Mouse (Mus musculus) hindbrain, embryonic 12.5 days (tissue): ENCODE results near the gene Mcf2l. TPM values are rescaled to one million over a fixed set of nuclear protein-coding genes. Genes with fewer than 3 reads are reported as not detected.

Experiments used
- ATAC-seq: fragments of 200-750 bp; cut with Nextera tagmentation; 2 replicates; pipeline ENCODE4 v1.8.0; 2017; ENCODE audit warnings: moderate TSS enrichment; ENCODE audit not compliant: low FRiP score
- H3K27ac ChIP-seq: fragments of 300-500 bp; sonication (generic); 2 replicates; pipeline ENCODE4 v1.5.1; 2016; ENCODE audit warnings: mild to moderate bottlenecking
- H3K27me3 ChIP-seq: fragments of 300-500 bp; sonication (generic); 2 replicates; pipeline ENCODE4 v1.6.1; 2016; ENCODE audit warnings: mild to moderate bottlenecking
- H3K36me3 ChIP-seq: fragments of 300-500 bp; sonication (generic); 2 replicates; pipeline ENCODE4 v1.6.1; 2016; ENCODE audit warnings: mild to moderate bottlenecking
- H3K4me1 ChIP-seq: fragments of 300-500 bp; sonication (generic); 2 replicates; pipeline ENCODE4 v1.6.1; 2016
- H3K4me2 ChIP-seq: fragments of 300-500 bp; sonication (generic); replicated peaks from 2 replicates; pipeline ENCODE4 v1.6.1; 2016; ENCODE audit warnings: mild to moderate bottlenecking
- H3K4me3 ChIP-seq: fragments of 300-500 bp; sonication (generic); 2 replicates; pipeline ENCODE4 v1.5.1; 2016; ENCODE audit warnings: mild to moderate bottlenecking
- H3K9ac ChIP-seq: fragments of 300-500 bp; sonication (generic); 2 replicates; pipeline ENCODE4 v1.6.1; 2016; ENCODE audit warnings: mild to moderate bottlenecking, moderate library complexity
- H3K9me3 ChIP-seq: fragments of 300-500 bp; sonication (generic); replicated peaks from 2 replicates; pipeline ENCODE4 v1.6.1; 2016; ENCODE audit warnings: mild to moderate bottlenecking
- WGBS: fragments of 180-500 bp; shearing (Covaris S2); methylation state at CpG from one replicate; pipeline ENCODE4 v1.1.7; 2016; 5-methylcytosine and 5-hydroxymethylcytosine counted together
- polyA plus RNA-seq: library from polyadenylated mRNA; unstranded; fragments of >200 nt; fragmentation: Nextera tagmentation; extraction: Ambion mirVana; gene quantifications from 2 replicates; pipeline ENCODE4 v1.2.1, GENCODE M21; 2016

The Mcf2l gene
- polyA plus RNA-seq, 1 experiment from 2014 or later = 98.3 TPM

DNA sequence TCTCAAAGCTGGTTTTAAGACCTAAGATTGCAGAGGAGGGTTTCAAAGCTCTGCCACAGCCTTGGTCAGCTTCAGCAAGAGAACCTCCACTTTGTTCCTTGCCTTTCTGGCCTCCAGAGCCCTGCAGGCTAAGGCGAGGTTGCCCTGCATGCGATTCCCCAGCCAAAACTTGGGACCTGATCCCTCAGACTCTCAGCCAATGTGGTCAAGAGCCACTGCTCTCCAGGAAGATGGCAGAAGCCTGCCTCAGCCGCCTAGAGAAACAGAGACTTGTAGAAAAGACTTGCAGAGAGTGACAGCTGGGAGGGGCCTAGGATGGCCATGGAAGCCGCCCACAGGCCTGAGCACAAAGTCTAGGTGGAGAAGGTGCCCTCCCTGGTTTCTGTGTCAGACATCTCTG lies 1.4 kb downstream of the Mcf2l start:
- Histone ChIP-seq H3K27me3 (0 out of 2 replicates have a peak, but pooled peaks cover 3% of the 10 kb centered on the region), H3K4me1 (peaks cover 45% of the 10 kb centered on the region), H3K9ac (no peak overlapping the region), H3K27ac (no peak overlapping the region), H3K4me2 (peak overlapping the region; percentile 66), H3K4me3 (0 out of 2 replicates have a peak overlapping the region, but pooled peaks have one; percentile 42), H3K36me3 (peaks cover 2% of the 10 kb centered on the region; the same call in 1 of the 2 replicates), H3K9me3 (no peaks in the 10 kb centered on the region)
- 68% methylated on average over 4 of the region's 4 CpGs for WGBS
- ATAC-seq = no peak

DNA sequence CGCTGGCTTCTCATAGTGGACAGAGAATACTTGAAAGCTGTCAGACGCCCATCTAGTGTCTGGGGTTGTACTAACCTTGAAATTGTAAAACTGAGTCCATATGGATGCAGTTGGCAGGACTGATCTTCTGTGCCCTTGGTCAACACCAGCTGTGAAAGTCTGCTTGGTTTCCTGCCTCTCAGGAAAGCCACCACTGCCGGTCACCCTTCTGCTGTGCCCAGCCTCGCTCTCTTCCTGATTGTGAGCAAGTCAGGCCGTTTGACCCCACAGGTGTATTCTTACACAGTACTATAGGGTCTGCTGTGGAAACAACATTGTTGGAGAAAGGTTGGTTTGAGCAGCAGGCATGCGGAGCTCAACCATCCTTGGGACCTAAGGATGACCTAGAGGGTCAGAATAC lies 3.5 kb downstream of the Mcf2l start:
- Histone ChIP-seq H3K36me3 (peaks cover 9% of the 10 kb centered on the region), H3K27me3 (no peaks in the 10 kb centered on the region), H3K4me3 (no peak overlapping the region), H3K9me3 (no peaks in the 10 kb centered on the region), H3K9ac (no peak overlapping the region), H3K27ac (no peak overlapping the region), H3K4me1 (peaks cover 31% of the 10 kb centered on the region), H3K4me2 (no peak overlapping the region)
- ATAC-seq = no peak
- WGBS = 76% methylated on average over 6 of the region's 6 CpGs

DNA sequence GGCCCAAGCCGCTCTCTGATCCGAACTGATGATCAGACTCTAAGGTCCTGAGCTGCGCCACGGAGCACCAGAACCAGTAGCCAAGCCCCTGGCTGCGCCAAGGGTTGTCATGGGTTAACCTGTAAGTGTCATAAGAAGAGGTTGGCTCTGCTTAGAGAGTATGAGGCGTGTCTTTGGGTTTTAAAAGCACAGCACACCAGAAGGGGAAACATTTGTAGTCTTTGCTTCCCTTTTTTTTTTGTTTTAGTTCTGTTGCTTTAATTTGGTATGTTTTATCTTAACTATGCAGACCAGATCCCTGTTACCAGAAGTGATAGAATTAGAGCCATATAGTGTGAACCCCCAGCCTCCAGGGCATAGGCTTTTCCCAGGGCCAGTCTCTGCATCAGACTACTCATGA lies 6.6 kb downstream of the Mcf2l start:
- H3K4me1 ChIP-seq = peaks cover 14% of the 10 kb centered on the region
- ATAC-seq = no peak
- no peak overlapping the region for H3K4me2 ChIP-seq
- no peak overlapping the region for H3K27ac ChIP-seq
- H3K4me3 ChIP-seq = no peak overlapping the region
- H3K36me3 ChIP-seq = peaks cover 27% of the 10 kb centered on the region
- H3K9ac ChIP-seq = no peak overlapping the region
- no peaks in the 10 kb centered on the region for H3K27me3 ChIP-seq
- H3K9me3 ChIP-seq = no peaks in the 10 kb centered on the region
- 92% methylated on average over 6 of the region's 6 CpGs for WGBS

DNA sequence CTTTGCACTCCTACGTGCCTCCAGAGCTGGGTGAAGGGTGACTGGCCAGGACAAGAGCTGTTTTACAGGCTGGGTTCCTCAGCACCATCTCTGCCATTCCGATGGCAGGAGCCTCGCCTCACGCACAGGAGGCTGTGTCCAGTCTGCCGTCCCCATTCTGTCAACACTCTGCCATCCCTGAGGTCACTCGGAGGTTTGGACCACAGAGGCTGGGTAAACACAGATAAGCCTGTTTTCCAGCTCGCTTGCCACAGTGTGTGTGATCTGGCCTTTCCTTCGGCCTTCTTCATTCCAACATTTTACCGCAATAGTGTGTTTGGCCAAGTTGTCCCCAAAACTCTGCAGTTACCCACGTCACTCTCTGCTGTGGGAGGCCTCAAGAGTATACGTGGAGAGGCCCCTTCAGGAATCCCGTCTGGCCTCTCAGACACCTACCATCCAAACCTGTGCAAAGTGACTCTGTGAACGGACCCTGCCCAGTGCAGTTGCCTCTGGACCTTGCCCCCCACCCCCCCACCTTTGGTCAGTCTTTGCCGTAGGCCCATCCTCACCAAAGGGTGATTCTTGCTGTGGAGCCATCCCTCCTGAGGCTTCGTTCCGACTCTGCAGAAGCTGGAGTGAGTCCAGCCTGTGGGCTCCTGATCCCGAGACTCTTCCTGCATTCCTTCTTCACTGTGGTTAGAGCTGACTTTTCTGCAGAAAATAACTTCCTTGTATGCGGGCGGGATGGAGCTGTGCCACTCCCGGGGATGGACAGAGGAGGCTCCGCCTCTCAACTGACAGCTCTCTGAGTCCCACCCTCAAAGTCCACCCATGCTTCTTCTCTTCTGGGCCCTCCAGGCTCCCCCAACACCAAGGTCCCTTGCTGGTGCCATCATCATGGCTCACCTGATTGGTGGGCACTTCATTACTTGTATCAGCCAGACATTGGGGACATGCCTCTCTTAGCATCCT lies 9.7 kb downstream of the Mcf2l start:
- H3K4me1 ChIP-seq = no peaks in the 10 kb centered on the region
- no peaks in the 10 kb centered on the region for H3K27me3 ChIP-seq
- no peaks in the 10 kb centered on the region for H3K9me3 ChIP-seq
- no peak for ATAC-seq
- H3K9ac ChIP-seq = no peak overlapping the region
- no peak overlapping the region for H3K4me3 ChIP-seq
- no peak overlapping the region for H3K27ac ChIP-seq
- no peak overlapping the region for H3K4me2 ChIP-seq
- WGBS = 77% methylated on average over 21 of the region's 21 CpGs
- peaks cover 32% of the 10 kb centered on the region for H3K36me3 ChIP-seq

DNA sequence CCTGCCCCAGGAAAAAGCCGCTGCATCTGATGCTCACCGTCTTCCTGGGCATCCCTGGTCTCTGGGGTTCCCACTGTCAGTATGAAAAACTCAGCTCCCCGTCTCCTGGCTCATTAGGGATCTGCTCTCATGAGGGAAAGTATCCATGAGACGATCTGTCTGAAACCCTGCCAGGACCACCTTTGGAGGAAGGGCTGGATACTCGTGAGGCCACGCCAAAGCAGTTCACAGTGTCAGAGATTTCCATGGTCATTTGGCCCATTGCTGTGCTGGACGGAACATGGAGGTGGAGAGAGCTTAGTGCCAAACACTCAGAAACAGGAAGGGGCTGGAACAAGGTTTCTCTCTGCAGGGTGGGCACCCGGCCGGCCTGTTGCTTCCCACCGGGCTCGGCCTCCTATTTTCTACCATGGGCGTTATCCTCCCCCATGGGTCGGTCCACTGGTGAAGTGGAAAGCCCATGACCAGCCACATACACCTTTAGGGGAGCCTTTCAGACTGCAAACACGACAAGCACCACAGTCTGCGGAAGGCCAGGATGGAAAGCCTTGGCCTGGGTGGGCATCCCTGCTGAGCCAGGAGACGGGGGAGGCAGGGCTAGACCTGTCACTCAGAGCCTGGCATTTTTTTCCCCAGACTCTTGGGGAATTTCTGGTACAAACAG lies 14.3 kb downstream of the Mcf2l start:
- Histone ChIP-seq H3K9me3 (no peaks in the 10 kb centered on the region), H3K4me1 (no peaks in the 10 kb centered on the region), H3K27ac (no peak overlapping the region), H3K36me3 (peaks cover 37% of the 10 kb centered on the region), H3K9ac (no peak overlapping the region), H3K4me3 (no peak overlapping the region), H3K27me3 (no peaks in the 10 kb centered on the region), H3K4me2 (no peak overlapping the region)
- no peak for ATAC-seq
- 82% methylated on average over 16 of the region's 16 CpGs for WGBS

DNA sequence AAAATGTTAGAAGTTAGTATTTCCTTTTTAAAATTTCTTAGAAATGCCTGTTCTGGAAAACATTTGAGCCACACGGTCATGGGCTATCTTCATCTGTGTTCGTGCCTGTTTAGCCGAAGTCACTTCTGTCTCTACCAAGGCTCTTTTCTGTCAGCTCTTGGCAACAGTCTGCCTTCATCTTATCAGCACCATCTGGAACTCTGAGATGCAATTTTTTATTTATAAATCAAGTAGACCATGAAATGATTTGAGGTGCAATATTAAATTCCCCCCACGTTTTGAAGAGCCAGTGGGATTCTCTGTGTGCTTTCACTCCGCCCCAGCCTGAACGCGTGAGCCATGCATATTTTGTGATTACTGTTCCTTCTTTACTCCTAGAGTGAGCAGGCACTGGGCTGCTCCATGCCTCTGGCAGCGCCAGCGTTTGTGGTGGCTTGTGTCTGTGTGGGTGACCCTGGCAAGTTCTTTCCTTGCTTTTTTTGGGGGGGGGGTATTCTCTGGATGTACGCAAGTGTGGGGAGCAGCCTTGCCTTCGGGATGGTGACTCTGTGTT lies 15.5 kb downstream of the Mcf2l start:
- H3K36me3 ChIP-seq = peaks cover 29% of the 10 kb centered on the region
- H3K4me1 ChIP-seq = no peaks in the 10 kb centered on the region
- H3K27ac ChIP-seq = no peak overlapping the region; the same call in 1 of the 2 replicates
- ATAC-seq = no peak
- no peak overlapping the region for H3K9ac ChIP-seq
- H3K4me3 ChIP-seq = no peak overlapping the region
- no peak overlapping the region for H3K4me2 ChIP-seq
- H3K27me3 ChIP-seq = no peaks in the 10 kb centered on the region
- WGBS = 82% methylated on average over 11 of the region's 11 CpGs
- no peaks in the 10 kb centered on the region for H3K9me3 ChIP-seq

DNA sequence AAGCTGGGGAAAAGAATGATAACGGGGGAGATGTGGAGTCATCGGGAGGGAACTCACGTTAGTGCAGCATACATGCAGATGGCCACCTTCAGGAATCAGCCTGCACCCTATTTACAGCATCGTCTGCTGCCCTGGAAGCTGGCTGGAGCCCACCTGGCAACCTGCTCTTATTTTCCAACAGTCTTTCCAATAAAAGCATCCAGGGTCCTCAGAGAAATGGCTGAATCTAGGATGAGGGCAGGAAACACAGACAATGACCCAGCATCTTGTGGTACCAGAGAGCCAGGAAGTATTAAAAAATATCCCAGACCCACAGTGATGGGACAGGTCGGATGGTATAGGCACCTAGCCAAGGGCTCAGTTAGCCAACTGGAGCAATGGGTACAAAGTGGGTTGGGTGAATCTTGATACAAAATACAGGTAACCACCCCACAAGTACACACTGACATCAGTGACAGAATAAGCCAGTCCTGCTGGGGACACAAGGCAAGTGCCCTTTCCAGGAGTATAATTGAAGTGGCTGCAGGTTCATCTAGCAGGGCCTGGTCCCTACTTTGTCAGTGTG lies 19.4 kb downstream of the Mcf2l start:
- H3K9ac ChIP-seq = no peak overlapping the region
- no peak overlapping the region for H3K4me3 ChIP-seq
- peaks cover 13% of the 10 kb centered on the region for H3K36me3 ChIP-seq
- no peak for ATAC-seq
- no peak overlapping the region for H3K4me2 ChIP-seq
- H3K27ac ChIP-seq = no peak overlapping the region
- H3K9me3 ChIP-seq = no peaks in the 10 kb centered on the region
- WGBS = 84% methylated on average over 5 of the region's 5 CpGs
- H3K4me1 ChIP-seq = peaks cover 5% of the 10 kb centered on the region
- H3K27me3 ChIP-seq = no peaks in the 10 kb centered on the region

DNA sequence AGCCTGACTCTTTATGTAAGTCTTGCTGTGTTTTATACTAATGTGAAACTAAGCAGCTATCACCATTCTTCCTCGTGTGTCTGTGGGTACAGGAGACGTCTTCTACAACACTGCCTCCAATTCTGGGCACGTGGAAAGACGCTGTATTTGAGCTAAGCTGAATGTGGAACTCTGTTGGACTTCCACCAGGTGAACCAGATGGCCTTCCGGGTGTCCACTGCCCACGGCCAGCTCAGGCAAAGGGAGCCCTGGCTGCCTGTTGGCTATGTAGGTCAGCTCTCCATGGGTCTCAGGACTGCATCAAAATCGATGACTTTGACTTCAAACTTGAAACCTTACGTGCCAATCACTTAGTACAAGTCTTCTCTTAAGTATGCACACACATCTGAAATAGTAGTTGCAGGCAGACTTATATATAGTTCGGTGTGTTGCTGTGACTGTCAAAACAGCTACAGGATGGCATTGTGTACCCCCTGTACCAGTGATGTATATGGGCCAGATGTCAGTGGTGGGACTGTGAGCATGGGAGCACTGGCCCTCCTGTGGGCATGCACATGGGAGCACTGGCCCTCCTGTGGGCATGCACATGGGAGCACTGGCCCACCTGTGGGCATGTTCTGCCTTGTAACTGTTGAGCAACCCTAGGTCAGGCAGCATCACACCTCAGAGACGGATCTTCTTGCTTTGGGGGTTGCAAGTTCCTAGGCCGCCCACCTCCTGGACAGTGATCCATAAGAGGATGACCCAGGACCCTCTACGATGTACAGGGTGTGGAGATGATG lies 20.4 kb downstream of the Mcf2l start:
- Histone ChIP-seq H3K27ac (no peak overlapping the region), H3K36me3 (peaks cover 13% of the 10 kb centered on the region), H3K9me3 (no peaks in the 10 kb centered on the region), H3K27me3 (no peaks in the 10 kb centered on the region), H3K4me3 (no peak overlapping the region), H3K4me1 (peaks cover 5% of the 10 kb centered on the region), H3K4me2 (no peak overlapping the region), H3K9ac (no peak overlapping the region)
- 85% methylated on average over 12 of the region's 12 CpGs for WGBS
- ATAC-seq = no peak

DNA sequence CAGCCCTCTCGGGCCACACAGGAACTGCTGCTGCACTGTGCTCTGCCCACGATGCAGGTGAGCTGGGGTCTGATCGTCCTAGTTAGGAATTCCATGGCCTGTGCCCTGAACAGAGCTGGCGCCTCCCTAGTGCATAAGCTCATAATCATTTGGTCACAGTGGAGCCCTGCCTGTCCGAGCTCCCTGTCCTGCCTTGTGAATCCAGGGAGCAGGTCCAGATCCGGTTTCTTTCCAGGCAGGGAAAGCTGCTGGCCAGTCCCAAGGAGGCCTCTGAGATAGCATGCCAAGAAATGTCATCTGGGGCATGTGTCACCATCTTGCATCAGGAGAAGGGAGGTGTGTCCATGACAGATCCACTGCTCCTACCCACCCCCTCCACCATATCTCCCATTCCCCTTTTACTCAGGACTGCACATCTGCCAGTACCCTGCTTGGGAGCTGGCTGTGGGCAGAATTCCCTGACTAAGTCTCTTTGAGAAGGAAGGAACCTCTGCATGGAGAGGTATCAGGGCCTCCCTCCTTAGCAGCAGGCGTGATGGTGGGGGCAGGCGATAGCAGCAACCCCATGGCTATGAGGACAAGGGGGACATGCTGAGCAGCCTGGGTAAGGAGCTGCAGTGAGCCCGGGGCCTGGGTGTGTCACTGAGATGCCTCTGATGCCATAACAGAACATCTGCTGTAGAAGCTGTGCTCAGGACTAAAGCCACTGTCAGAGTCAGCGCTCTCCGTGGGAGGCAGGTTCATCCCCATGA lies 21.4 kb downstream of the Mcf2l start:
- no peak overlapping the region for H3K4me2 ChIP-seq
- H3K9me3 ChIP-seq = no peaks in the 10 kb centered on the region
- peaks cover 13% of the 10 kb centered on the region for H3K36me3 ChIP-seq
- no peaks in the 10 kb centered on the region for H3K27me3 ChIP-seq
- H3K9ac ChIP-seq = no peak overlapping the region
- H3K4me3 ChIP-seq = no peak overlapping the region
- H3K4me1 ChIP-seq = peaks cover 5% of the 10 kb centered on the region
- ATAC-seq = no peak
- WGBS = 83% methylated on average over 11 of the region's 11 CpGs
- H3K27ac ChIP-seq = no peak overlapping the region

DNA sequence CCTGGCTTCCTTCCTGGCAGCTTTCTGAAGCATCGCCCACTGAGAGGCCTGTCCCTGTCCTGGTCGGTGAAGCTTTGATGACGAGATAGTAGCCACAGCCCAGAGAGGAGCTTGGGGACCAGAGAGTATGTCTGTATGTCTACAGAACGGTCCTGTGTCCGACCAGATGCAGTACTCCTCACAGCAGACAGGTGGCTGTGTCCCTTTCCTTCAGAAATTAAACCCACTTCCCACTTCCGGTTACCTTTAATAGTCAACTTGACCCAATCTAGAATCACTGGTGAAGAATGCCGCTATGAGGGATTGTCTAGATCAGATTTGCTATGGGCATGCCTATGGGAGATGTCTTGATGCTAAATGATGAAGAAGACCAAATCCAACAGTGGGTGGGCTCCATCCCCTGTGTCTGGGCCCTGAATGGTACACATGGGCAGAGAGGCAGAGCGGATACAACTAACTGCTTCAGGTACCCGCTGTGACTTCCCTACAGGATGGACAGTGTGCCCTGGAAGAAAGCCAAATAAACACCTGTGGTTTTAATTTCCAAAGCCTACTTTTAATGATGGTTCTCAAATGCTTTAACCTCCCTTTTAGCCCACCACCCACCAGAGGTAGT lies 22.0 kb downstream of the Mcf2l start:
- peaks cover 5% of the 10 kb centered on the region for H3K4me1 ChIP-seq
- H3K4me2 ChIP-seq = no peak overlapping the region
- H3K27me3 ChIP-seq = no peaks in the 10 kb centered on the region
- 75% methylated on average over 9 of the region's 9 CpGs for WGBS
- no peak overlapping the region for H3K4me3 ChIP-seq
- no peak overlapping the region for H3K9ac ChIP-seq
- no peaks in the 10 kb centered on the region for H3K9me3 ChIP-seq
- no peak overlapping the region for H3K27ac ChIP-seq
- peaks cover 10% of the 10 kb centered on the region for H3K36me3 ChIP-seq
- ATAC-seq = no peak
